Mouse (Mus musculus) urinary bladder, postnatal 14 days (tissue): ENCODE results near the gene C3ar1.

Experiments used
- DNase-seq: peaks from one replicate; pipeline ENCODE4 v3.0.0; 2021; ENCODE audit warnings: low spot score

Gene C3ar1

DNA sequence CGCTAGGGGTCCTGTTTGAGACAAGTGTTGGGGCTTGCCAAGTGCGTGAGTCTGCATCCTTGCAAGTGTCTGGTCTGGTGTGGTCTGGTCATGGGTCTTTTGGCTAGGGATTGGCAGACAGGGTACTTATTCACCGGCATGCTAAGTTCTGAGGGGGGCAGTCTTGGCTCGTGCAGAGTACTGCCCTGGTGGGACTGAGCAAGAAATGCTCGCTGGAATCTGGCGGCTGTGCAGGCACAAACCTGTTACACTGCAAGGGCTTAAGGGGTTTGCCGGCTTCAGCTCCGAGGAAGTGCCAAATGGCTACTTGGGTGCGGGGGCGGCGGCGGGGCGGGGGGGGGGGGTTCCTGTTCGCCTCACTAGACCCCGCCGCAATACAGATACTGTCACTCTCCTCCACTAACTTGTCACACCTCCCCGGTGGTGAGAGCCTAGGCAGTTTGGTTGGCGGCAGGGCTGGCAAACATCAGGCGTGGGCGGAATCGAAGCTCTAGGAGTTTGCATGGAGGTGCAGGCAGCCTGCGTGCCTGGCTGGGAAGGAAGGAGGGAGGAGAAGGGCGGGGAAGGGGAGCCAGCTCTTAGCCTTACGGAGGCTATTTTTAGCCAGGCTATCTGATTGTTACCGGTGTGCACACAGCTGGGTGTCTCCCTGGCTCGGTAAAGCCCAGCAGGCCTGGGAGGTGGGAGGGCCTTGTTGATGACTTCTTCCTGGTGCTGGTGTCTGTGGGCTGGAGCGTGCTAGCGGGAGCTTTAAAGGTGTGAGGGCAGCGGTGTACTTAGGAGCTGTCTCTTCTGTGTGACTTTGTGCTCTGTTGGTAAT is 29.8 kb downstream of the C3ar1 start:
- peak; percentile 76 for DNase-seq

- no peak for DNase-seq
These were observed 30.8 kb downstream of the C3ar1 start for GRCm38 (mm10) chr6:122825166-122825565.

- peak; percentile 21 for DNase-seq
These were observed 31.9 kb downstream of the C3ar1 start for GRCm38 (mm10) chr6:122824086-122824485.

GRCm38 (mm10) chr6:122821822-122822221 is 34.1 kb downstream of the C3ar1 start:
- no peak for DNase-seq

DNA sequence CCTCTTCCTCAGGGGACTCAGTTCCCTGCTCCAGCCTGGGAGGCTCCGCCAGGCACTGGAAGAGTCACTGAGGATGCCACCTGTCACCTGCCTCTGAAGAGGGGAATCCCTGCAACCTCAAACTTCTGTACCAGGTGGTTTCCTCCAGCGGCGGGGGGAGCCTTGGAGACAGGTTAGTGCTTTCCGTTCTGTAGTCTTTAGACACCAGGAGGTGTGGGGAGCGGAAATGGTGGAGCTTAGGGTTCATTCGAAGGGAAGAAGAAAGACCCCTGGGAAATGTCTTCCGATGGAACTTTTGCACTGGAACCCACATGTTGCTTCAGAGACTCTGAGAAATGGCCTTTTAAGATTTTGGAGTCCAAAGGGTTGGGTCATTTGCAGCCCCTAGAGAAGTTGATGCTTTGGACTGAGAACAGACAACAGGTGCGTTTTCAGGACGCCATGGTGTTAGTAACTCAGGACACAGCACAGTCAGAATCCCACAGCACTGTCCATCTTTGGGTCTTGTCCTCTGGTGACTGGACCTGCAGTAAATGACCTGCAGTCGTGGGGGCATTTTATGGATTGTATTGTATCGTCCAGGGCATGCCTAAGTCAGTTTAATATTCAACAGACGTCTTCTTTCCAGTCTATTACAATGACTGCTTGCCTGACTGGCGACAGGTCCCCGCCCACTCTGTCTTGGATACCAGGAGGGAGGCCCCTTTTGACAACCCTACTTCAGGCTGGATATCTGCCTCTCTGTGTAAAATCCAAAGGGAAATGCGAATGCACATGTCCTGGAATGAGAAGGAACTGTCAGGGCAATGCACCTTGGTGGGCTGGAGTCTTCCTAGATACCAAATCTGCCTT is 34.9 kb downstream of the C3ar1 start:
- no peak for DNase-seq

GRCm38 (mm10) chr6:122820071-122820798 is 35.7 kb downstream of the C3ar1 start:
- DNase-seq: peak; percentile 28

DNA sequence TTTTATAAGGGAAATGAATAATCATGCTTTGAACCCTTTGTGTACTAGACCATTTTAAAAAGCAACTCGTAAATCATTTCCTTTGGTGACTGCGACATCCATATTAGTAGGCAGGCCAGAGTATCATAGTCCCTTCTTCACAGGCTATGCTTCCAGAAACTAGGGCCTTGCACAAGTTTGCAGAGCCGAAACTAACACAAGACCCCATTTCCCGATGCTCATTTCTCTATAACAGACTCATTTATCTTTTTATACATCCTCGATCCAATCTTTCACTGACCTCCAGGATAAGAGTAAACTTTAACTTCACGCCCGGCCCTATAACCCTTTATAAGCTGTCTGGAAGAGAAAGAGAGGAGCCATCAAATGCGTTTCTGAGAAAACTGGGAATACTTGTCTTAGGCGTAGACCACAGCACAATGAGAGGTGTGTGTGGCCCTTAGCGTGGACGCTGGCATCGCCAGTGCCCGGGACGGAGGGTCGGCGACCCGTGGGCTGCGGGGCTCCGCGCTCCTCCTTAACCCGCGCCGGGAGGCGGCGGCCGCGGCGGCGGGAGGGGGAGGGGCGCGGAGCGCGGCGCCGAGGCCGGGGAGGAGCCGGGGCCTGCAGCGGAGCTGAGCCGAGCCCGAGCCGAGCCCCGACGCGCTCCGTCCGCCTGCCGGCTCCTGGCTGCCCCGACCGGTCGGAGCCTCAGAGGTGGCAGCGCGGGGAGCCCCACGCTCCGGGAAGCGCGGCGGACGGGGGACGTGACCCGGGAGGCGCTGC is 36.5 kb downstream of the C3ar1 start, which contains the start of gene Foxj2:
Foxj2 (plus strand) TSS at position 609 of the 765 bp plus-strand sequence.
- peak; percentile 75 for DNase-seq

DNA sequence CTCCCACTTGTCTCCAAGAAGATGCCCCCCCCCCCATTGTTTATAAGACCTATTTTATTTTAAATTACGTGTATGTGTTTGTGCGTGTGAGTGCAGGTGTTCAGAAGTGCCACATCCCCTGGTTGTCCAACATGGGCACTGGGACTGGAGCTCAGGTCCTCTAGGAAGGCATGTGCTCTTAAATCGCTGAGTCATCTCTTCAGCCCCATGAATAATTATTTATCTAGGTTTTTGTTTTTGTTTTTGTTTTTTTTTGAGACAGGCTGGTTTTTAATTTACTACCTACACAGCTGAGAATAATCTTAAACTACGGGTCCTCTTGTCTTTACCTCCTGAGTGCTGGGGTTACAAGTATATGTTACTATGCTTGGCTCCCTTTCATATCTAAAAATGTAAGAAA is 42.3 kb downstream of the C3ar1 start:
- no peak for DNase-seq

DNA sequence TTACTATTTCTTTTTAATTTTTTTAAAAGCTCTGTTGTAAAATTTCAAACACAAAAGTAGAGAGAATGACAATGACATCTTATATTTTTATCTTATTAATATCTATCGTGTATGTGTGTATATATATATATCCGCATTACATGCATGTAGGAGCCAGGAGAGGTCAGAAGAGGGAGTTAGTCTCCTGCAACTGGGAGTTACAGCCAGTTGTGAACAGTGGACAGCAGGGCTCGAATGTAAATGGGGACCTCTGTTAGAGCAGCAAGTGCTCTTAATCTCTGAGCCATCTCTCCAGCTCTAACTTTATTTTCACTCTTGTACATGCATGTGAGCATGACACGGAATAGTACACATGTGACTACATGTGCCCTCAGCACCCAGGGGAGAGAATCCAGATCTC is 43.2 kb downstream of the C3ar1 start:
- no peak for DNase-seq

DNA sequence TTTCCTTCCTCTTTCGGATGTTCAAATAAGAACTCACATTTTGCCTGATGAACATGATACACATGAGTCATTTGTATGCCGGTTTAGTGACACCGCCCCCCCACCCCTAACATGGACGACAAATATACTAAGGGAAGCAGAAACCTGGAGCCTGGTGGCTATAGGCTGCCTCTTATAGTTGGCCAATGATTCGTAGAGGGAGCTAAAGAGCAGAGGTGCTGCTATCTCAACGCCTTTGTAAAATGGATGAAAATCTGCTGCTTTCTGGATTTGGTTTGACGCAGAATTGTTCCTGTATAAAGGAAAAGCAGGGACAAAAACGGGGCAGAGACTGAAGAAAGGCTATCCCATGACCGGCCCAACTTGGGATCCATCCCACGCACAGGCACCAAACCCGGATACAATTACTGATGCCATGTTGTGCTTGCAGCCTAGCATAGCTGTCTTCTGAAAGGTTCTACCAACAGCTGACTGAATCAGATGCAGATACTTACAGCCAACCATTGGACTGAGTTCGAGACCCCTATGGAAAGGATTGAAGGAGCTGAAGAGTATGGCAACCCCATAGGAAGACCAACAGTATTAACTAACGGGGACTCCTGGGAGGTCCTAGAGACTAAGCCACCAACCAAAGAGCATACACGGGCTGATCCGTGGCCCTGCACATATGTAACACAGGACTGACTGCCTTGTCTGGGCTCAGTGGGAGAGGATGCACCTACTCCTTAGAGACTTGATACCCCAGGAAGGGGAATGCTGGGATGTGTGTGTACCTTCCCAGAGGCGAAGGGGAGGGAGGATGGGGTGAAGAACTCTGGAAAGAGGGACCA is 44.0 kb downstream of the C3ar1 start:
- DNase-seq: peak; percentile 44

- peak; percentile 96 for DNase-seq
These were observed 44.7 kb downstream of the C3ar1 start for GRCm38 (mm10) chr6:122811280-122811652.

- peak; percentile 98 for DNase-seq
These were observed 45.2 kb downstream of the C3ar1 start for GRCm38 (mm10) chr6:122810615-122811279.

- DNase-seq: peak; percentile 25
These were observed 45.8 kb downstream of the C3ar1 start for GRCm38 (mm10) chr6:122810022-122810614.

DNA sequence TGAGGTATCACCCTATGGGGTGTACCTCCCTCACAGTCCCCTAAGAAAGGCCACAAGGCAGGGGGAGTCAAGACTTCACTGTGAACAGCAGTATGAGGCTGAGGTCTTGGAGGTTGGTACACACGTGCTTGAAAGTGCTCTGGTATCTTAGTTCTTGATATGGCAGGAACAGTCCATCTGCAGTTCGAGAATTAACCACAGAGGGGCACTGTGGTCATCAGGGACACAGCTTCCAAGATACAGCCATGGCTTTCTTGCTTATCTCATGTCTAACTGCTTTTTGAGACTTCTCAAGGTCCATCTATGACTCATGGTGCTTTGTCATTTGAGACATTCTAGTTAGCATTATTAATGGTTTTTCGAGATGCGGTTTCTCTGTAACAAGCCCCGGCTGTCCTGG is 51.5 kb downstream of the C3ar1 start:
- peak; percentile 83 for DNase-seq

GRCm38 (mm10) chr6:122801801-122802514 is 54.0 kb downstream of the C3ar1 start:
- DNase-seq: no peak

DNA sequence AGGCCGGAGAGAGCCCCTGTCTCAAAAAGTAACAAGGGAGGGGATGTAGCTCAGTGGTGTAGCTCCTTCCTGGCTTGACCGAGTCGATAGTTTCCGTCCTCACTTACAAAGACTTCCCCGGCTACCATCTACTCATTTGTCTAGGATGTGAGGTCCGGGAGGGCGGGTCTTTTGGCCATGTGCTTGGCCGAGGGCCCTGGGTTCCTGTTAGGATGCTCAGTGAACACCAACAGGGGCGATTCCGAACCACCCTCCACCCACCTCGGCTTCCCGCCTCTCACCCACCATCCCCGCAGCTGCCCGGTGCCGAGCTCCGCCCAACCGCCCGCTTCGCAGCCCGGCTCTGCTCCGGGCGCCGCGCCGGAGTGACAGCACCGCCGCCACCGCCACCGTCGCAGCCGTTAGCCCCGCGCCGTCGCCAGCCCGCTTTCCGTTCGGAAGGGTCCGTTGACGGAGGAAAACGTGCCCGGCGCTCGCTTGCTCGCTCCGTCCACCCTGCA is 54.6 kb downstream of the C3ar1 start, which contains the start of gene Slc2a3:
Slc2a3 (minus strand) TSS at position 340 of the 500 bp plus-strand sequence.
- peak; percentile 27 for DNase-seq

DNA sequence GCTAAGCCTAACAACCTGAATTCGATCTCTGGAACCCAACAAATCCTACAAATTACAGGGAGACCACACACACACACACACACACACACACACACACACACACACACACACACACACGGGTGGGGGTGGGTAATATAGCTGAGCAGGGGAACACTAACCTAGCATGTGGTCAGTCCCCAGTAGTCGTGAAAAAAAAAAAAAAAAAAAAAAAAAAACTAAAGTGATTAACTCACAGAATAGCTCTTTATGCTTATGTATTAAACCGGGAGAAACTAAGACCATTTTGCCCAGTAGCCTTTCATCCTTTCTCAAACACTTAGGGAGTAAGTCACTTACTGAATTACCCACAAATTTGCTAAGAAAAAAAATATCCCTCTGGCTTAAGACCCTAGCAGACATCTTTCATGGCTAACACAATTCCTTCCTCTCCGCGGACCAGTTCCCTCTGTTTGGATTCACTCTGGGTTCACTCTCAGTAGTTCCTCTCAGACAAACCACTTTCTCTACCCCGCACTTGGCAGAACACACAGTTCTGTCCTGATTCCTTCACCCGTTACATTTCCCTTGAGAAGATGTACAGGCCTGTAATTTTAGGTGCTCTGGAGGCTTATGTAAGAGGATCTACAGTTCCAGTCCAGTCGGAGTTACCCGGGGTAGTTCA is 55.2 kb downstream of the C3ar1 start:
- DNase-seq: no peak
